Mouse (Mus musculus): ENCODE results near the gene Igdcc4. TPM values are rescaled to one million over a fixed set of nuclear protein-coding genes. Genes with fewer than 3 reads are reported as not detected.
"Not testable (repeated sequence)": the region's sequence is repeated elsewhere in the genome, so short reads cannot be mapped to it uniquely, and the experiment has no call there.

The Igdcc4 gene
- total RNA-seq (2014; fragmentation: Nextera tagmentation) (0.35 TPM in 1 of 2 replicates, not detected in the other), total RNA-seq (2017) (0.42 TPM in 1 of 2 replicates, not detected in the other)

DNA sequence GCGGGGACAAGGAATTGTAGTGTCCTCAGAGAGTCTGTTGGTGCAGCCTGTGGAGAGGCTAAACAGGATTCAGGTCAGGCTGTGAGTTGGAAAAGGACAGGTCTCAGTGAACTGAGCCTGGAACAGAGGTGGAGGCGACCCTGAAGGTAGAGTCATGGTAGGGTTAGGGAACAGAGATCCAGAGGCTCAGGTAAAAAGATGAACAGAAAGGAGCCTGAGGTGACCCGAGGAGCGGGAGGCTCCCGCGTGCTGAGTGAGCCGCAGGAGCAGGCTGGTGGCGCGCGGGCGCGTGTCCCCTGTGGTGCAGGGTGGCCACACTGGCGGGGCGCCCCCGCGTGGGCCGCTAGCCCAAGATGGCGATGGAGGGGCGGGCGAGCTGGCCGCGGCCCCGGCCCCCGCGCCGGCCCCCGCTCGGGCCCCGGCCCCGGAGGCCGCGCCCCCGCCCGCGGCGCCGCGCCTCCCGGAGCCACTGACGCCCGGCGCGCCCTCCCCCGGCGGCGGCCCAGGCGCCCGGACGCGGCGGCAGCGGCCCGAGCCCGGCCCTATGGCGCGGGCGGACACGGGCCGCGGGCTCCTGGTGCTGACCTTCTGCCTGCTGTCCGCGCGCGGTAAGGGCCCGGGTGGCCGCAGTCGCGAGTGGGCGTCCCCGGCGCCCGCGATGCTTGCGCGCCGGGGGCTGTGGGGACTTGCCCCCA, at the start of gene Igdcc4:
Igdcc4 (plus strand) TSS at position 496 of the 695 bp plus-strand sequence.
- ATAC-seq (replicated peaks; ENCODE audit: low FRiP score, low TSS enrichment, poor library complexity, severe bottlenecking), result no peak

DNA sequence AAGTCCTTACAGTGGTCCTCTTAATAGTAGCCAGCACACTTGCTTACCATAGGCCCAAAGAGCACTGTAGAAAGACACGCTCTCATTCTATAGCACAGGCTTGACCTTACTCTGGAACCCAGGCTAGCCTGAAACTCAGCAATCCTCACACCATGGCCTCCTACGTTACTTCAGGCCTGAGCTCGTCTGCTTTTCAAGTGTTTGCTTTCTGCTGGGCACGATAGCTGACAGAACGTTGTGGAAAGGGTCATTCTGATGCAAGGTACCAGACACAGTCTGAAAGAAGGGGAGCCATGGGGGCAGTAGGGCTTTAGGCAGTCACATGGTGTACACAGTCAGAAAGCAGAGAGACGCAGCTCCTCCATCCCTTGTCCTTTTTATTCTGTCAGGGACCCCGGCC, 37.0 kb upstream of the Igdcc4 start:
- ATAC-seq (replicated peaks; ENCODE audit: low FRiP score, low TSS enrichment, poor library complexity, severe bottlenecking), result no peak

DNA sequence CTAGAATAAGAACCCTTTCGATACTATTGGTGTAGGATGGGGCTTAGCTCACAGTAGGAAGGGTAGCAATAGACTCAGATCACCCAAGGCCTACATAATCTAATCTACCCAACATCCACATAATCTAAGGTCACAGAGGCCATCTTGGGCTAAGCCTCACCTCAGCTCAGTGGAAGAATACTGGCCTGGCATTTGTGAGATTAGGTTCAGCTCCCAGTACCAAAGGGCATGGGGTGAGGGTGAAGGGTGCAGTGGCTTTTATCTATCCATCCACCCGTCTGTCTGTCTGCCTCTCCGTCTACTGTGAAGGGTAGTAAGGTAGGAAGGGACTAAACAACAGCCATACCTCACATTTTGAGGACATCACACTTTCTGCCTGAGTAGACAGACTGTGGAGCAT, 30.7 kb upstream of the Igdcc4 start:
- ATAC-seq (replicated peaks; ENCODE audit: low FRiP score, low TSS enrichment, poor library complexity, severe bottlenecking), result peak; percentile 95

DNA sequence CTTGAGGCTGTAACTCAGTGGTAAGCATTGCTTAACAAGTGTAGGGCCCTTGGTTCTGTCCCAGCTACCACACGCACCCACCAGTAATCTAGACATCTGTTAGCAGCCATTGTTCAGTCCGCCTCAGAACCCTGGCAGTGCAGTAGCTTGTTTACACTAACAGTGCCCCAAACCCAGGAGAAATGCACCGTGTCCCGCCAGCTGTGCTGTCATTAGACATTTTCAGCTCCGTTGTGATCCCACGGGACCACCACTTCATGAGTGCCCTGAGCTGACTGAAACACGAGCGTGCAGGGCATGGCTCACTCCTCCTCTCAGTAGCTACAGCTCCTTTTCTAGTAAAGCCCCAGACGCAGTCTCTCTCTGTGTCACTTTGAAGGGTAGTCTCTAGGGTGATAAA, 27.7 kb upstream of the Igdcc4 start:
- no peak for ATAC-seq (replicated peaks; ENCODE audit: low FRiP score, low TSS enrichment, poor library complexity, severe bottlenecking)

DNA sequence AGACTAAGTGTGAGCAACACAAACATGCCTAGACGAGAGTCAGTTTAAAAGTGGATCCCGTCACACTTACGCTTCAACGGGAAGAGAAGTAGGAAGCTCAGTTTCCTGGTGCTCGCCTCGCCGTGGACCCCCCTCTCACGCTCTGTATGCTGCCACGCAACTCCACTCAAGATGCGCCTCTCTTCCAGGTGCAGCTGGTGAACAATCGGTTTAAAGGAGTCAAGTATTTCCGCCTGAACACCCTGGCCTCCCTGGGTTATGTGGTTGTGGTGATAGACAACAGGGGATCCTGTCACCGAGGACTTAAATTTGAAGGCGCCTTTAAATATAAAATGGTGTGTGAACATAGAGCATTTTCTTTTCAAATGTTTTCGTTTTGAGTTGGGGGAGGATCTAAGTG, 27.0 kb upstream of the Igdcc4 start:
- ATAC-seq (replicated peaks; ENCODE audit: low FRiP score, low TSS enrichment, poor library complexity, severe bottlenecking), result no peak

DNA sequence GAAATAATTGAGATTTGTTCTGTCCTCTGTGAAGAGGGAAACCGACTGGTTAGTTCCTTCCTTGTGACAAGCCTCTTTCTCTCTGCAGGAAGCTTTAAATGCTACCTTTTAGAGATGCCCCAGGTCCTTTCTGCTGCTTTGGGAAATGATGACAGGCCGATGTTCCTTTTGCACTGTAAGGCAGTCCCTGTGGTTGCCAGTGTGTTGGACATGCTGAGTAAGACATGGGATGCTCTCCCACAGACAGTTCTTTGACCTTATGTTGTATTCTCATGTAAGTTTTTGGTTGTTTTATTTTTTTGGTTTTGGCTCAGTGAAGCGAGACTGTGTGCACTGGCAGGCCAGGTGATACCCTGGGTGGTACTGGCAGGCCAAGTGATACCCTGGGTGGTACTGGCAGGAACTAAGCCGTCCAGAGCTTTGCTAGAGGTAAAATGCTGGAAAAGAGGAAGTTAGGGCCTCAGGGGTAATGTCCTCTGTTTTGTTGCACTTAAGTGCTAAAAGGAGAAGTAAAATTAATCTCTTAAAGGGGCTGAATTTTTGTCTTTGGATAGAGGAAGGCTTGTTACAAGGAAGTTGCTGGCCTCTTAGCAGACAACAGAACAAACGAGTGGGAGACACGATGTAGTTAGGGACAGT, 26.3 kb upstream of the Igdcc4 start:
- ATAC-seq (replicated peaks; ENCODE audit: low FRiP score, low TSS enrichment, poor library complexity, severe bottlenecking), result no peak

DNA sequence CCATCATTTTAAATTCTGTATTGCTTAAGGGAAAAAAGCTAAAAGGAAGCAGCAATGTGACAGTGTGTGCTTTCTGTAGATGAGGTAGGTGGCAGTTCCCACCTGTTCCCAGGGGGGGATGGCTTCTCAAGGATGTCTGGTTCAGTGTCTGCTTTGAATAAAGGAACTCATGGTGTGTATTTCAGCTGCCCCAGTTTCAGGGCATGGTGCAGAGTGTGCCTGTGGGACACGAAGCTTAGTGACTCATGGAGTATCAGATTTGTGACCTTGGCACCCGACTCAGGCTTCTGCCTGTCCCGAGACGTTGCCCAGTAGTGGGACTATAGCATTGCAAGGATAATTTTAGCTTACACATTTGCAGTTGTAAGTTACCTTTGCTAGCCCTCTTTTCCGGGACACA, 23.8 kb upstream of the Igdcc4 start:
- no peak for ATAC-seq (replicated peaks; ENCODE audit: low FRiP score, low TSS enrichment, poor library complexity, severe bottlenecking)

DNA sequence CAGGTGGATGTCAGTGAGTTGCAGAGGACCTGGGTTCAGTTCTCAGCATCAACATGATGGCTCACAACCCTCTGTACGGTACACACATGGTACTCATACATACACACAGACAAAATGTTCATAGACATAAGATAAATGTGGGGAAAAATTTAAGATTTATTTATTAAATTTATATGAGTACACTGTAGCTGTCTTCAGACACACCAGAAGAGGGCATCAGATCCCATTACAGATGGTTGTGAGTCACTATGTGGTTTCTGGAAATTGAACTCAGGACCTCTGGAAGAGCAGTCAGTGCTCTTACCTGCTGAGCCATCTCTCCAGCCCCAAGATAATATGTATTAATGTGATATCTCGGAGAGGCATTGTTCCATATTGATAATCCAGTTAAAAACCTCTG, 21.1 kb upstream of the Igdcc4 start:
- not testable (repeated sequence) for ATAC-seq (replicated peaks; ENCODE audit: low FRiP score, low TSS enrichment, poor library complexity, severe bottlenecking)

DNA sequence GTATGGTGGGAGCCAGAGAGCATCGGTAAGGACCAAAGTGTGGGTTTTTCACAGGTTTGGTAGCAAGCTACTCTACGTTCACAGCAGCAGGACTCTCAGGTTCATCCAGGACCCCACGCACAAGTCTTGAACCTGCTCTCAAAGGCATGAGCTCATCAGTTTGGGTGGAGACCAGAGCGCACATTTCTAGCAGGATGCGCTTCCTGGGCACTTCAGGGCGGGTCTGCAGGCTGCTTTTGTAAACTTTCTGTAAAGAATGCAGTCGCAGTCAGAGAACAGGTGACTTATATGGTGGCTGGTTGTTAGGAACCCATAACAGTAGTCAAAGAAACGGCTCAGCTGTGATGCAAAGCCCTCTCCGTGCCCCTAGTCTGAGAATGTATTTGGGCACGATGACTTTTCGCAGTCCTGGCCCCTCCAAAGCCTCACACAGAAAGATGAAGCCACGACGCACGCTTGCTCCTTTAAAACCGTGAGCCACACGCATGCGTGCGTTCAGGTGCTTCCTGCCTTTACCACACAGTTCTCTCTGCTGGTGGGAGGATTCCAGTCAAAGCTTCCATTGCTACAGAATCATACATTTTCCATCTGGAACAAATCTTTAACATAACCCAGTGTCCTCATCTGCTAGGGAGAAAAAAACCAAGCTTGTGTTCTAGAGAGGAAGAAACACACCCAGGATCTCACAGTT, 18.1 kb upstream of the Igdcc4 start:
- ATAC-seq (replicated peaks; ENCODE audit: low FRiP score, low TSS enrichment, poor library complexity, severe bottlenecking), result no peak

DNA sequence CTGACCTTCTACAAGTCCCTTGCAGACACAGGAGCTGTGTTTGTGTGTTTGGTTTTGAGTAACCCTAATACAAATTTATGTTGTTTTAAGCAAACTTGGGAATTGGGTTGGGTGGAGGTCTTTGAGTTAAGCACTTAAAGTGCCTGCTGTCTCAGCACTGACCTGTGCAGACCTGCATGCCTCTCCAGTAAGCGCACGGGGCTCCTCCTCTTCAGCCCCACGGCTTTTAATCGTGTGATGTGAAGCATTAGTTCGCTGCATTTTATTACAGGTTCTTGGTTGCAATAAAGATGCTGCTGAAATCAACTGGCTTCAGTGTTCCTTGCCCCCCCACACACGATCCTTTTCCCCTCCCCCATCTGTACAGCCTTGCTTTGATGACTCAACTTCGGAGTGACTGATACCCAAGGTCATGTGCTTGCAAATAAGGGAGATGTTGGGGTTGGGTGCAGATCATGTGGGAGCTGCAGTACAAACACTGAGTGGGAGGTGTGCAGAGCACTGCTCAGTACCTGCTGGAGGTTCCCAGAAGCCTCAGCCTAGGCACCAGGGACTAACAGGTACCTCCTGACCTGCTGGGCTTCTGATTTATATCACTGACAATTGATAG, 17.0 kb upstream of the Igdcc4 start:
- no peak for ATAC-seq (replicated peaks; ENCODE audit: low FRiP score, low TSS enrichment, poor library complexity, severe bottlenecking)

DNA sequence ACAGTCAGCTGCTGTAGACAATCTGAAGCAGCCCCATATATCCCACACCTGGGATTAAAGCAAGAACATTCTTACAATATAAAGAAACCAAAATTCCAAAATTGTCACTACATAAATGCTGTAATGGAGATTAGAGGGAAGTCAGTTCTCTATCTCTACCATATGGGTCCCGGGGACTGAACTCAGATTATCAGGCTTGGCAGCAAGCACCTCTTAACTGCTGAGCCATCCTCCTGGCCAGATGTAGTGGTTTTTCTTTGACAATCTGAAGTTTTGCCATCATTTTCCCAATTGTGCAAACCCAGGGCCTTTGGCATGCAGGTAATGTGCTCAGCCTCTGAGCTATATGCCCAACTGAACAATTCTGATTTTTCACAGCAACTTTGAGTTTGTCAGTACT, 16.0 kb upstream of the Igdcc4 start:
- ATAC-seq (replicated peaks; ENCODE audit: low FRiP score, low TSS enrichment, poor library complexity, severe bottlenecking), result peak; percentile 66

DNA sequence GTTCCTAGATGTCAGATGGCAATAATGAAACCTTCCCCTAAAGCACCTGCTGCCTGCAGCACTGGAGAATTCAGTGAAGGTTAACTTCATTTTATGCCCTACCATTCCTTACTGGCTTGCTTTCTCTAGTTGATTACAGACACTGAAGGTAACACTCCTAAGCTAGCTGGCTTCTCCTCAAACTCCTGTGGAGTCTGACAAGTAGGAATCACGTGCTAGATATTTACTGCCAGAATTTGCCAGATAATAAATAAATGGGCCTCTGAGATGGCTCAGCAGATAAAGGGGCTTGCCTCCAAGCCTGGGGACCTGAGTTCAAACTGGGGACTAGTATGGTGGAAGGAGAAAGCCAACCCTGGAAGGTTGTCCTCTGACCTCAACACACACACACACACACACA, 14.5 kb upstream of the Igdcc4 start:
- no peak for ATAC-seq (replicated peaks; ENCODE audit: low FRiP score, low TSS enrichment, poor library complexity, severe bottlenecking)

DNA sequence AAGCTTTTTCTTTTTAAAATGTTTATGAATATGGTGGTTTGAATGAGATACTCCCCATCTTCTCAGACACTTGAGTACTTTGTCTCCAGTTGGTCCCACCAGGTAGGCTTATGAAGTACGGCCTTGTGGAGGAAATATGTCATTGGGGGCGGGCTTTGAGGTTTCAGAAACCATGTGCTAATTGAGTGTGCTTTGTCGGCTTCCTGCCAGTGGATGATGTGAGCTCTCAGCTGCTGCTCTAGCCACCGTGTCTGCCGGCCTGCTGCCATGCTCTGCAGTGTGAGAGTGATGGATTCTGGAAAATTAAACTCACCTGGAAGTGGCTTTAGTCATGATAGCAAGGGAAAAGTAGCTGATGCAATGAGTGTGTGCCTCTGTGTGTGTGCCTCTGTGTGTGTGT, 13.8 kb upstream of the Igdcc4 start:
- ATAC-seq (replicated peaks; ENCODE audit: low FRiP score, low TSS enrichment, poor library complexity, severe bottlenecking), result no peak

DNA sequence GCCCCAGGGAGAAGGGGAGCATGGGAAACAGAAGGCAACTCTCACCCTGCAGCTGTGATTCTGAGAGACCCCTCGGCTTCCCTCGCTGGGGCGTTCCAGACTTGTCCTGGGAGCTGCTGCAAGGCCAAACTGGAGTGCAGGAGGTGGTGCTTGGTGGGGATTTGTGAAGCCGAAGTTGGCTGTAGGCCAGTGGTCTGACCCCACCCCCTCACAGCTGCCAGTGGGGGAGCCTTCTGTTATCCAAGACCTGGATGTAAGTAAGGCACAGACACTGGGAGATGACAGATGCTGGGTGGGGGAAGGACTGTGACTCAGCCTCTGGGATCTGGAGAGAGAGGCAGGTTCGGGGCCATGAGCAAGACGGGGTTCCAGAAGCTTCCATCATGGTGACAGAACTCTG, 7.0 kb upstream of the Igdcc4 start:
- ATAC-seq (replicated peaks; ENCODE audit: low FRiP score, low TSS enrichment, poor library complexity, severe bottlenecking), result no peak

DNA sequence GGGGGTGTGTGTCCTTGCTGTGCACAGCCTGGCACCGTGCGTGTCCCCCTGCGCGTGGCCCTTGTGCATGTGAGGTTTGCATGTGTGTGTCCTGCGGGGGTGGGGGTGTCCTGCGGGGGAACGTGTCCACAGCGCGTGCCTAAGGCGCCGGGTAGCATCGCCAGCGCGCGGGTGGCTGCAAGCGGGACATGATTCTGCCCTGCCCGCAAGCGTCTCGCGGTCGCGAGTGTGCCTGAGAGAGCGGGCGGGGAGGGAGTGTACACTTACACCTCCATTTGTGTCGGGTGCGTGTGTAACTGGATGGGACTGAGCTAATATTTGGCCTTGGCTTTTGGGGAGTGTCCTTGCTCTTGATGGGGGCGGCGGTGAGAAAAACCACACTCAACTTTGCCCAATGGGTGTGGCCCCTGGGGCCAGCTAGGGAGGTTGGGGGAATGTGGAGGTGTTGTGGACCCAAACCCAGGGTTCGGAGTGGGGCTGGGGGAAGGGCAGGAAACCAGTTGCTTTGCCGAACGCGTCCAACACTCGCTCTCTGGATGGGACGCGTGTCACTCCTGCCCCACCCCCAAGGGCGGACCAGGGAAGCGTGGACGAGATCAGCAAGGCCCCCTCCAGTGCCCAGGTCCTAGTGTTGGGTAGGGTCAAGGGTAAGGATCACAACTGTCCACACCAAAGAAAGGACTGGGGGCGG, 545 bp downstream of the Igdcc4 start:
- ATAC-seq (replicated peaks; ENCODE audit: low FRiP score, low TSS enrichment, poor library complexity, severe bottlenecking), result no peak

DNA sequence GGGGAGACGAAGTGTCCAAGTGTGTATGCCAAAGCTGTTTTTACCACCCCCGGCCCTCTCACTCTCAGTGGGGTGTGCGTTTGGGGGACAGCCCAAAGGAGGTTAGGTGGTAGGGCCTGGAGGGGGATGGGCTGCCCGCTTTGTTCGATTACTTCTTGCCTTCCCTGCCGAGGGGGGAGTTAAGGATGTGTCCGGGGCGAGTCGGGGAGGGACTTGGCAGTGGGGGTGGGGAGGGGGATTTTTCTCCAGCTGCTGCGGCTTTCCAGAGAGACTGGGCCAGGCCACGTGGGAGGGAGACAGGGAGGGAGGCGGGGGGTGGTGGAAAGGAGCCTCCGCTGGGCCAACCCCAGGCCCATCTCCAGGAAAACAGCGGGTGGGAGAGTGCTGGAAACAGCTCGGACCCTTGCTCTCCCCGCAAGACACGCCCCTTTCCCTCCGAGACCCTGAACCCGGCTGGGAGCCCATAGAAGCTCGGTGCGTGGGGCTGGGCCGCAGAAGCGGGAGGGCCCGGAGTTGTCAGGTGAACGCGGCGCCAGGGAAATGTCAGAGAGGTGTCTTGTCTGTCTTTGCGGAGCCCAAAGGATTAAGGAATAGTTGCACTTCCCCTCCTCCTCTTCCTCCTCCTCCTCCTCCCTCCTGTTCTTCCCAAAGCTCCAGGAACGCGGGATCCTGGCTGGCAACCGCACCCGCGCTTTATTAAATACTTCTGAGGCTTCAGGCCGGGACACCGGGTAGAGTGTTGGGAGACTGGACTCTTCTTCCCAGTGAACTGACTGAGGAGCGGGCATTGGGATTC, 1.3 kb downstream of the Igdcc4 start:
- ATAC-seq (replicated peaks; ENCODE audit: low FRiP score, low TSS enrichment, poor library complexity, severe bottlenecking), result no peak

DNA sequence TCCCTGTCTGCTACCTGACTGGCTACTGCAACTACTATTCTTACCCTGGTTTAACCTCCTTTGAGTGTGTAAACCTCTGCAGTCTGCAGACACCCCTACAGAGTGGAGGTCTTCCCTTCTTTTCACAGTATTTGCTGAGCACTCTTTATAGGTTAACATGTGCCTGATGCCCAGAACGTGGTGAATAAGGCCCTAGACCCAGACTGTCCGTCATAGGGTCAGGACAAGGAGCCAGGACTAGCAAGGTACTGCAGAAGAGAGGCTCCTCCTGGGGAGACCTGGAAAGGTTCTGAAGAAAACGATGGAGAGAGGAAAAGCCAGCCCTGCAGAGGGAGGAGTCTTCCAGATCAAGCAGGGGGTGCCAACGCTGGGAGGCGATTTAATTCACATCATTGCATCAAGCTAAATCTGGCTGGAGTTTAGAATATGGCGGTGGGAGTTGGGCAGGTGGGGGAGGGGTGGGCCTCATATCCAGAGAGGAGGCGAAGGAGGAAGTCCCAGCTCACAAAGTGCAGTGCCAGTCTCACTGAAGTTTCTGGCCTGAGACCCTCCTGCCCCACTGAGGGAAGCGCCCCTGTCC, 2.0 kb downstream of the Igdcc4 start:
- no peak for ATAC-seq (replicated peaks; ENCODE audit: low FRiP score, low TSS enrichment, poor library complexity, severe bottlenecking)

DNA sequence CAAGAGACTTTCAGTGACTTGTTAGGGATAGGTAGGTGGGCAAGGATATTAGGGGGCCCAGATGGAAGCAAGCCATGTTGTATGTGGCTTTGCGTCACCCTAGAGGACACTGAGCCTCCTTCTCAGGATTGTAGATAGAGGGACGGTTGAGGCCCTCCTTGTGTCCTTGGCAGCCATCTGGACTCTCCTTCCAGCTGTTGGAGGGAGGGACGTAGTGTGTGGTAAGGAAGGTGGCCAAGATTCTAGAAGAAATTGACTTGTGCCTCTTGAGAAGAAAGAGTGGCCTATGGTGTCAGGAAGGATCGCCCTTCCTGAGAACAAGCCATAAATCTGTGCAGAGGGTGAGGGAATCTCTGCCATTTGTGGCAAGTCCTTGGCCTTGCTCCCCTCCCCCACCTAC, 5.5 kb downstream of the Igdcc4 start:
- no peak for ATAC-seq (replicated peaks; ENCODE audit: low FRiP score, low TSS enrichment, poor library complexity, severe bottlenecking)

DNA sequence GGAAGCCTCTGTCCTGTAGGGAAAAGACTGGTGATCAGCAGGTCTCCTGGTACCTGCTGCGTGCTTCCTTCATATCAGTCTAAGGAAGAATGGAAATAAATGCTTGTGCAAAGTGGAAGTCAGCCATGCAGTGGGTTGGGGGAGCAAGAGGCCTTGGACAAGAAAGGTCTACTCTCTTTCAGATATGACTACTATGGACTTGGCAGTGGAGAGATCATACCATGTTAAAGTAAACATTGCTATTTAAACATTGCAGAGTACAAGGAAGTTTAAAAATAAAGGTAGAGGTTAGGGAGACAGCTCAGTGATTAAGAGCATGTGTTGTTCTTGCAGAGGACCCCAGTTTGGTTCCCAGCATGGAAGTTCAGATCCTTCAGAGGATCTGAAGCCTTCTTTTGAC, 6.6 kb downstream of the Igdcc4 start:
- no peak for ATAC-seq (replicated peaks; ENCODE audit: low FRiP score, low TSS enrichment, poor library complexity, severe bottlenecking)
